Mouse (Mus musculus): Measurements from ENCODE around the gene Dicer1. TPM values are rescaled to one million over a fixed set of nuclear protein-coding genes. Genes with fewer than 3 reads are reported as not detected.

The Dicer1 gene
- polyA plus RNA-seq, 1 experiment: 6.3 TPM

DNA sequence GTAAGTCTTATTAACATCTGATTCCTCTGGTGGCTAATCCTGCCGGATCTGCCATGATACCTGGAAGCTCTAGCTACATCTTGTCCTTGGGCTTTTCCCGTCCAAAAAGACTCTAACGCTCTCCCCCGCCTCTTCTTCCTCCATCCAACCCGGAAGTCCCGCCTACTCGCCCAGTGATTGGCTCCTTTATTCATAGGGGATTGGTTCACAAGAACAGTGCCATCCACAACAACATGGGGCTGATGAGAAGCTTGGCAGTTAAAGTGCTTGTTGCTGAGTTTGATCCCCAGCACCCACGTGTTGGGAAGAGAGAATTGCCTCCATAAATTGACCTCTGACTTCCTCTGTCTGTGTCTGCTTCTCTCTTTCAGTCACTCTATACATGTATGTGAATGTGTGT is 9.7 kb upstream of the Dicer1 start:
- H3K4me1 ChIP-seq (ENCODE audit: control insufficient read depth, insufficient read depth, insufficient read length): no peaks in the 10 kb centered on the region
- no peak for DNase-seq (ENCODE audit: low read depth in 1 of 2, low spot score in 2 of 2)

DNA sequence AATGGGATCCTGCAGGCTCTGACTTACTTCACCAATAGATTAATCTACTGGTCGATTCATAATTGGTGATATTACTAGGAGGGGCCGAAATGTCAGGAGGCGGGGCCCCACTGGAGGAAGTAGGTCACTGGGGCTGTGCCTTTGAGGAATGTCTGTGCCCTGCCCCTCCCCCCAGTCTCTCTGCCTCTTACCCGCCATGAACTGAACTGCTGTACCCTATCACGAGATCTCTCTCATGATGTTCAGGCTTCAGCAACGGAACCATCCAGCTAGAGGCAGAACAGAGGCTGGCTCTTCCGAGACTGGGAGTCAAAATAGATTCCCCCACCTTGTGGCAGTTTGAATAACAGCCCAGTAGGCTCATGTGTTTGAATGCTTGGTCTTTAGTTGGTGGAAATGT is 6.3 kb upstream of the Dicer1 start:
- Histone ChIP-seq H3K36me3 (ENCODE audit: control insufficient read depth, insufficient read depth, low read length) (no peaks in the 10 kb centered on the region), H3K27ac (ENCODE audit: insufficient read depth, low read length) (no peak overlapping the region), H3K27me3 (ENCODE audit: control insufficient read depth, insufficient read depth, low read length) (no peaks in the 10 kb centered on the region), H3K4me1 (ENCODE audit: control insufficient read depth, insufficient read depth, insufficient read length) (no peaks in the 10 kb centered on the region), H3K4me3 (ENCODE audit: extremely low read depth, insufficient read depth, insufficient read length) (no peak overlapping the region)
- no peak for DNase-seq (ENCODE audit: low read depth in 1 of 2, low spot score in 2 of 2)
- WGBS: 86% methylated on average over 7 of the region's 7 CpGs
- TF ChIP-seq POLR2A (IDR thresholded peaks at IDR 0.05; ENCODE audit: low read depth, low read length) (no peak), CTCF (IDR thresholded peaks at IDR 0.05; ENCODE audit: extremely low read depth, insufficient read depth, insufficient read length, insufficient replicate concordance) (no peak)

More for the DNA sequence above, 9.7 kb upstream of the Dicer1 start:
- no peaks in the 10 kb centered on the region for H3K27me3 ChIP-seq (ENCODE audit: control insufficient read depth, insufficient read depth, low read length)
- no peak overlapping the region for H3K27ac ChIP-seq (ENCODE audit: insufficient read depth, low read length)
- no peak overlapping the region for H3K4me3 ChIP-seq (ENCODE audit: extremely low read depth, insufficient read depth, insufficient read length)
- H3K36me3 ChIP-seq (ENCODE audit: control insufficient read depth, insufficient read depth, low read length): no peaks in the 10 kb centered on the region
- WGBS: 85% methylated on average over 8 of the region's 8 CpGs
- TF ChIP-seq POLR2A (IDR thresholded peaks at IDR 0.05; ENCODE audit: low read depth, low read length) (no peak), CTCF (IDR thresholded peaks at IDR 0.05; ENCODE audit: extremely low read depth, insufficient read depth, insufficient read length, insufficient replicate concordance) (no peak)

DNA sequence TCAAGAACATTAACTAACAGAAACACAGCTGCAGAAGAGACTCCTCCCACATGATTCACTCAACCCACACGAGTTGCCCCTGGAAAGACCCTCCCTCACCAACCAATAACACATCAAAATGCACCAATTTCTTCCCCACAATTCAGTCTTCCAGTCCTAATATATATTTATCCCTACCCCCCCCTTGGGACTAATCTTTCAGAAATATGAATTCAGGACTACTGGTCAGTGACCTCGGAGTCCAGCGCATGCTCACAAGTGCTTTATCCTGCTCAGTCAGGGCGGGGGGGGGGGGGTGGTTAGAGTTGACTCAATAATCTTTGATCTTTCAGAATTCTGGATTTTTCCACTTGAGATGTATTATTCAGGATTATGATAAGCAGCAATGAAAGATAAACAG is 1.9 kb upstream of the Dicer1 start:
- Histone ChIP-seq H3K4me3 (ENCODE audit: extremely low read depth, insufficient read depth, insufficient read length) (no peak overlapping the region), H3K27ac (ENCODE audit: insufficient read depth, low read length) (no peak overlapping the region), H3K4me1 (ENCODE audit: control insufficient read depth, insufficient read depth, insufficient read length) (peaks cover 14% of the 10 kb centered on the region), H3K36me3 (ENCODE audit: control insufficient read depth, insufficient read depth, low read length) (no peaks in the 10 kb centered on the region), H3K27me3 (ENCODE audit: control insufficient read depth, insufficient read depth, low read length) (no peaks in the 10 kb centered on the region)
- WGBS: 75% methylated on average over 4 of the region's 4 CpGs
- DNase-seq (ENCODE audit: low read depth in 1 of 2, low spot score in 2 of 2): no peak
- TF ChIP-seq POLR2A (IDR thresholded peaks at IDR 0.05; ENCODE audit: low read depth, low read length) (no peak), CTCF (IDR thresholded peaks at IDR 0.05; ENCODE audit: extremely low read depth, insufficient read depth, insufficient read length, insufficient replicate concordance) (no peak)

DNA sequence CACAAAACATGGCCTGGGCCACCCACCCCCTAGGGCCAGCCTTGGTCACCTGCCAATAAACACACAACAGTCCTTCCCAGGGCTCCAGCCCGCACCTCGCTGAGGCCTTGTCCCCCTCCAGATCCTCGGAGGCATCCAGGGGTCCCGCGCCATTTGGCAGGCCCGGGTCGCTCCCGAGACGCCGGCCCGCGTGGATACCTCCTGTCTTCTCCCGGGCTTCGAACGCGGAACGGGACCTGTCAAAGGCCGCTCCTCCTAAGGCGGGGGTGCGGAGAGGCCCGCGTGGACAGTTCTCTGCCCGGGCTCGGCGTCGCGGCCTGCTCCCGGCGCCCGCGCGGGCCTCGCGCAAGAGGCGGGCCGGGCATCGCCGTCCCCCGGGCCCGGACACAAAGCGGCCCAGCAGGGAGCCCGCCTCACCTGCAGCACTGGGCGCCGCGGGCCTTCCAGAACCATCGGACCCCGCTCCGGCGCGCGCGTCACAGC is 380 bp downstream of the Dicer1 start:
- under 1% methylated on average over 34 of the region's 52 CpGs for WGBS
- Histone ChIP-seq H3K27me3 (ENCODE audit: control insufficient read depth, insufficient read depth, low read length) (no peaks in the 10 kb centered on the region), H3K4me1 (ENCODE audit: control insufficient read depth, insufficient read depth, insufficient read length) (peaks cover 14% of the 10 kb centered on the region), H3K27ac (ENCODE audit: insufficient read depth, low read length) (peak overlapping the region; percentile 69), H3K36me3 (ENCODE audit: control insufficient read depth, insufficient read depth, low read length) (no peaks in the 10 kb centered on the region), H3K4me3 (ENCODE audit: extremely low read depth, insufficient read depth, insufficient read length) (peak overlapping the region; percentile 76)
- no peak for TF ChIP-seq POLR2A (IDR thresholded peaks at IDR 0.05; ENCODE audit: low read depth, low read length)
- no peak for TF ChIP-seq CTCF (IDR thresholded peaks at IDR 0.05; ENCODE audit: extremely low read depth, insufficient read depth, insufficient read length, insufficient replicate concordance)
- peak; percentile 5 to 34 for DNase-seq (ENCODE audit: low read depth in 1 of 2, low spot score in 2 of 2)

DNA sequence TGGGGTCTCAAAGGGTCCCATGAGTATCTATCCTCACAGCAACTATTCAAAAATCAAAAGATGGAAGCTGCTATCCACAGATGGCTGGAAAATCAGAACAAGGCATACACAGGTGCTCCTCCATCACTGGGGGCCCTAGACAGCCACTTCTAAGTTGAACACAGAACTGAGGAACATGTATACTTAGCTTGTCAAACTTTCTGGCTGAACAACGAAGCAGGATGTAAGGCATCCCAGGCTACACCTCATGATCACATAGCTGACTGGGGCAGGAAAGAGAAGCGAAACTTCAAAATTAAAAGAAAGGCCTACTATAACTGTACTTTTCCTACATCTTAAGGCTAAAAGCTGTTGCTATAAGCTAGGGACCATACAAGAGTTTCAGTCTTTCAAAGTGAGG is 2.8 kb downstream of the Dicer1 start:
- Histone ChIP-seq H3K36me3 (ENCODE audit: control insufficient read depth, insufficient read depth, low read length) (no peaks in the 10 kb centered on the region), H3K4me1 (ENCODE audit: control insufficient read depth, insufficient read depth, insufficient read length) (peaks cover 14% of the 10 kb centered on the region), H3K4me3 (ENCODE audit: extremely low read depth, insufficient read depth, insufficient read length) (no peak overlapping the region), H3K27me3 (ENCODE audit: control insufficient read depth, insufficient read depth, low read length) (no peaks in the 10 kb centered on the region), H3K27ac (ENCODE audit: insufficient read depth, low read length) (no peak overlapping the region)
- WGBS: 22% methylated on average over 2 of the region's 2 CpGs
- TF ChIP-seq CTCF (IDR thresholded peaks at IDR 0.05; ENCODE audit: extremely low read depth, insufficient read depth, insufficient read length, insufficient replicate concordance) (no peak), POLR2A (IDR thresholded peaks at IDR 0.05; ENCODE audit: low read depth, low read length) (no peak)
- peak in 1 of 2 experiments; percentile 8 for DNase-seq (ENCODE audit: low read depth in 1 of 2, low spot score in 2 of 2)

DNA sequence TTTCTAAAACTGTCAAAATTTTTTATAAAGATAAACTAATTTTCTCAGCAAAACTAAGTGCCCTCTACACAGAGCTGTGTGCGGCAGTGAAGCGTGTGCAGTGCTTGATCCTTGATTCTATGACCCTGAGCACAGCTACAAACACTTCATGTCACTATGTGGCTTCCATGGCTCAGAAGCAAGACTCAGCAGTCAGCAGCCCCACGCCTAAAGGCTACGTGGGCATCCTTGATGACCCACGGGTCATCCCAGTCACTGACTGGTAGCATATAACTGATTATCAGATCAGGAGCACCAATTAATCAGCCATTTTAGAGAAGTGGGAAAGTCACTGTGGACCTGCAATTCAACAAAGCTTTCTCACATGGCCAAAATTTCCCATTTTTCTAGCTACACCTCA is 4.5 kb downstream of the Dicer1 start:
- no peak for DNase-seq (ENCODE audit: low read depth in 1 of 2, low spot score in 2 of 2)
- WGBS: 86% methylated on average over 5 of the region's 5 CpGs
- H3K27me3 ChIP-seq (ENCODE audit: control insufficient read depth, insufficient read depth, low read length): no peaks in the 10 kb centered on the region
- H3K36me3 ChIP-seq (ENCODE audit: control insufficient read depth, insufficient read depth, low read length): no peaks in the 10 kb centered on the region
- no peak overlapping the region for H3K27ac ChIP-seq (ENCODE audit: insufficient read depth, low read length)
- H3K4me1 ChIP-seq (ENCODE audit: control insufficient read depth, insufficient read depth, insufficient read length): peaks cover 14% of the 10 kb centered on the region
- TF ChIP-seq CTCF (IDR thresholded peaks at IDR 0.05; ENCODE audit: extremely low read depth, insufficient read depth, insufficient read length, insufficient replicate concordance) (no peak), POLR2A (IDR thresholded peaks at IDR 0.05; ENCODE audit: low read depth, low read length) (no peak)
- no peak overlapping the region for H3K4me3 ChIP-seq (ENCODE audit: extremely low read depth, insufficient read depth, insufficient read length)

DNA sequence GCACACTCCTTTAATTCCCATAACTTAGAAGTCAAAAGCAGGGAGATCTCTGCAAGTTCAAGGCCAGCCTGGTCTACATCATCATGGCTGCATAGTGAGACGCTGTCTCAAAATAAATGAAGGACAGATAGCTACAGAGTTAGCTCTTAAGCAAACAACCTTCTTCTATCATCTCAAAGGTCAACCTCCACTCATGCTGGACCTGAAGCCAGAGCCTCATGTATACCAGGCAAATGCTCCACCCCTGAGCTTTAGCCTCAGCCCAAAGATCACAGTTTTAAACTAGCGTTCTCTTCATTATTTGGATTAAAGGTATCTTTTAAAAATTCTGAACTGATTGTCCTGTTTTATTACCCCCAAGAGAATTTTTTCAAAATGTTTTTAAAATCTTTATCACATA is 5.2 kb downstream of the Dicer1 start:
- no peak overlapping the region for H3K27ac ChIP-seq (ENCODE audit: insufficient read depth, low read length)
- no peaks in the 10 kb centered on the region for H3K27me3 ChIP-seq (ENCODE audit: control insufficient read depth, insufficient read depth, low read length)
- no peaks in the 10 kb centered on the region for H3K36me3 ChIP-seq (ENCODE audit: control insufficient read depth, insufficient read depth, low read length)
- WGBS: 91% methylated on average over 2 of the region's 2 CpGs
- H3K4me1 ChIP-seq (ENCODE audit: control insufficient read depth, insufficient read depth, insufficient read length): peaks cover 14% of the 10 kb centered on the region
- DNase-seq (ENCODE audit: low read depth in 1 of 2, low spot score in 2 of 2): no peak
- H3K4me3 ChIP-seq (ENCODE audit: extremely low read depth, insufficient read depth, insufficient read length): no peak overlapping the region
- TF ChIP-seq POLR2A (IDR thresholded peaks at IDR 0.05; ENCODE audit: low read depth, low read length): no peak
- no peak for TF ChIP-seq CTCF (IDR thresholded peaks at IDR 0.05; ENCODE audit: extremely low read depth, insufficient read depth, insufficient read length, insufficient replicate concordance)
